Mouse (Mus musculus): Measurements from ENCODE around the gene Ccdc142. TPM values are rescaled to one million over a fixed set of nuclear protein-coding genes. Genes with fewer than 3 reads are reported as not detected.
A peak's percentile ranks its signal among the peaks of the same experiment; 100 is the strongest.

Gene Ccdc142
- polyA plus RNA-seq, 1 experiment from 2014 or later = 2.1 TPM

- no peak overlapping the region for H3K9ac ChIP-seq (ENCODE audit: low read depth, low read length)
- peak overlapping the region; percentile 27 for H3K4me3 ChIP-seq (ENCODE audit: low read depth, low read length)
- no peaks in the 10 kb centered on the region for H3K36me3 ChIP-seq (ENCODE audit: control insufficient read depth, insufficient read depth, low read length)
- ATAC-seq (replicated peaks; ENCODE audit: insufficient number of reproducible peaks, low FRiP score, low TSS enrichment) = no peak
- no peak overlapping the region for H3K27ac ChIP-seq (ENCODE audit: low read depth, low read length)
- peak overlapping the region; percentile 56; the same call in 1 of the 2 replicates for H3K4me2 ChIP-seq
- H3K4me1 ChIP-seq (ENCODE audit: control insufficient read depth, insufficient read depth, low read length) = peaks cover 15% of the 10 kb centered on the region
- WGBS (ENCODE audit: insufficient replicate concordance) = 2% methylated on average over 8 of the region's 8 CpGs
- H3K9me3 ChIP-seq (replicated peaks; ENCODE audit: control insufficient read depth, low read length) = no peaks in the 10 kb centered on the region
- H3K27me3 ChIP-seq (ENCODE audit: control insufficient read depth, insufficient read depth, low read length) = peaks cover 98% of the 10 kb centered on the region
These were observed 33.2 kb upstream of the Ccdc142 start for GRCm38 (mm10) chr6:83068221-83068620.

GRCm38 (mm10) chr6:83068706-83069487 lies 32.5 kb upstream of the Ccdc142 start:
- H3K4me2 ChIP-seq = peak overlapping the region; percentile 56
- H3K9ac ChIP-seq (ENCODE audit: low read depth, low read length) = no peak overlapping the region
- no peak for ATAC-seq (replicated peaks; ENCODE audit: insufficient number of reproducible peaks, low FRiP score, low TSS enrichment)

GRCm38 (mm10) chr6:83069488-83070246 lies 31.7 kb upstream of the Ccdc142 start:
- Histone ChIP-seq H3K27me3 (ENCODE audit: control insufficient read depth, insufficient read depth, low read length) (peaks cover 97% of the 10 kb centered on the region), H3K9ac (ENCODE audit: low read depth, low read length) (no peak overlapping the region), H3K4me2 (peak overlapping the region; percentile 48), H3K9me3 (replicated peaks; ENCODE audit: control insufficient read depth, low read length) (no peaks in the 10 kb centered on the region), H3K36me3 (ENCODE audit: control insufficient read depth, insufficient read depth, low read length) (no peaks in the 10 kb centered on the region), H3K4me1 (ENCODE audit: control insufficient read depth, insufficient read depth, low read length) (peaks cover 15% of the 10 kb centered on the region), H3K27ac (ENCODE audit: low read depth, low read length) (no peak overlapping the region), H3K4me3 (ENCODE audit: low read depth, low read length) (peak overlapping the region; percentile 27)
- ATAC-seq (replicated peaks; ENCODE audit: insufficient number of reproducible peaks, low FRiP score, low TSS enrichment) = 0 out of 2 replicates have a peak, but pooled peaks have one; percentile 27
- under 1% methylated on average over 55 of the region's 69 CpGs for WGBS (ENCODE audit: insufficient replicate concordance)

More at GRCm38 (mm10) chr6:83068706-83069487, 32.5 kb upstream of the Ccdc142 start:
- WGBS (ENCODE audit: insufficient replicate concordance) = under 1% methylated on average over 80 of the region's 81 CpGs
- H3K9me3 ChIP-seq (replicated peaks; ENCODE audit: control insufficient read depth, low read length) = no peaks in the 10 kb centered on the region
- no peaks in the 10 kb centered on the region for H3K36me3 ChIP-seq (ENCODE audit: control insufficient read depth, insufficient read depth, low read length)
- H3K4me1 ChIP-seq (ENCODE audit: control insufficient read depth, insufficient read depth, low read length) = peaks cover 15% of the 10 kb centered on the region
- peaks cover 97% of the 10 kb centered on the region for H3K27me3 ChIP-seq (ENCODE audit: control insufficient read depth, insufficient read depth, low read length)
- H3K4me3 ChIP-seq (ENCODE audit: low read depth, low read length) = peak overlapping the region; percentile 27
- no peak overlapping the region for H3K27ac ChIP-seq (ENCODE audit: low read depth, low read length)

- under 1% methylated on average over 10 of the region's 10 CpGs for WGBS (ENCODE audit: insufficient replicate concordance)
- no peaks in the 10 kb centered on the region for H3K9me3 ChIP-seq (replicated peaks; ENCODE audit: control insufficient read depth, low read length)
- no peak for ATAC-seq (replicated peaks; ENCODE audit: insufficient number of reproducible peaks, low FRiP score, low TSS enrichment)
- H3K27ac ChIP-seq (ENCODE audit: low read depth, low read length) = no peak within 1 kb of the TSS
- peaks cover 15% of the 10 kb centered on the region for H3K4me1 ChIP-seq (ENCODE audit: control insufficient read depth, insufficient read depth, low read length)
- H3K27me3 ChIP-seq (ENCODE audit: control insufficient read depth, insufficient read depth, low read length) = peaks cover 96% of the 10 kb centered on the region
- no peaks in the 10 kb centered on the region for H3K36me3 ChIP-seq (ENCODE audit: control insufficient read depth, insufficient read depth, low read length)
- peak within 1 kb of the TSS; percentile 27 for H3K4me3 ChIP-seq (ENCODE audit: low read depth, low read length)
- peak within 1 kb of the TSS; percentile 56 for H3K4me2 ChIP-seq
- H3K9ac ChIP-seq (ENCODE audit: low read depth, low read length) = no peak within 1 kb of the TSS
These were observed 31.3 kb upstream of the Ccdc142 start, which contains the start of gene Tlx2 for GRCm38 (mm10) chr6:83070247-83070310. TSS of gene Tlx2 (minus strand) at chr6:83070293.

GRCm38 (mm10) chr6:83070311-83071219 lies 30.8 kb upstream of the Ccdc142 start:
- Histone ChIP-seq H3K36me3 (ENCODE audit: control insufficient read depth, insufficient read depth, low read length) (no peaks in the 10 kb centered on the region), H3K9ac (ENCODE audit: low read depth, low read length) (no peak overlapping the region), H3K4me2 (peak overlapping the region; percentile 48), H3K9me3 (replicated peaks; ENCODE audit: control insufficient read depth, low read length) (no peaks in the 10 kb centered on the region), H3K27ac (ENCODE audit: low read depth, low read length) (no peak overlapping the region), H3K27me3 (ENCODE audit: control insufficient read depth, insufficient read depth, low read length) (peaks cover 96% of the 10 kb centered on the region), H3K4me3 (ENCODE audit: low read depth, low read length) (peak overlapping the region; percentile 24), H3K4me1 (ENCODE audit: control insufficient read depth, insufficient read depth, low read length) (peaks cover 15% of the 10 kb centered on the region)
- whole genome bisulfite sequencing (ENCODE audit: insufficient replicate concordance) = 2% methylated on average over 48 of the region's 58 CpGs
- 0 out of 2 replicates have a peak, but pooled peaks have one; percentile 8 for ATAC-seq (replicated peaks; ENCODE audit: insufficient number of reproducible peaks, low FRiP score, low TSS enrichment)

- Histone ChIP-seq H3K4me3 (ENCODE audit: low read depth, low read length) (peak overlapping the region; percentile 22), H3K27me3 (ENCODE audit: control insufficient read depth, insufficient read depth, low read length) (peaks cover 96% of the 10 kb centered on the region), H3K4me2 (peak overlapping the region; percentile 38), H3K9me3 (replicated peaks; ENCODE audit: control insufficient read depth, low read length) (no peaks in the 10 kb centered on the region), H3K27ac (ENCODE audit: low read depth, low read length) (no peak overlapping the region), H3K9ac (ENCODE audit: low read depth, low read length) (no peak overlapping the region), H3K4me1 (ENCODE audit: control insufficient read depth, insufficient read depth, low read length) (peaks cover 15% of the 10 kb centered on the region), H3K36me3 (ENCODE audit: control insufficient read depth, insufficient read depth, low read length) (no peaks in the 10 kb centered on the region)
- whole genome bisulfite sequencing (ENCODE audit: insufficient replicate concordance) = under 1% methylated on average over 15 of the region's 24 CpGs
- no peak for ATAC-seq (replicated peaks; ENCODE audit: insufficient number of reproducible peaks, low FRiP score, low TSS enrichment)
These were observed 30.2 kb upstream of the Ccdc142 start for GRCm38 (mm10) chr6:83071220-83071619.

GRCm38 (mm10) chr6:83074979-83075378 lies 26.4 kb upstream of the Ccdc142 start:
- no peak overlapping the region for H3K4me2 ChIP-seq
- no peak for ATAC-seq (replicated peaks; ENCODE audit: insufficient number of reproducible peaks, low FRiP score, low TSS enrichment)
- H3K9me3 ChIP-seq (replicated peaks; ENCODE audit: control insufficient read depth, low read length) = no peaks in the 10 kb centered on the region
- 12% methylated on average over 2 of the region's 2 CpGs for WGBS (ENCODE audit: insufficient replicate concordance)
- H3K27ac ChIP-seq (ENCODE audit: low read depth, low read length) = no peak overlapping the region
- no peak overlapping the region for H3K4me3 ChIP-seq (ENCODE audit: low read depth, low read length)
- peaks cover 68% of the 10 kb centered on the region for H3K27me3 ChIP-seq (ENCODE audit: control insufficient read depth, insufficient read depth, low read length)
- H3K9ac ChIP-seq (ENCODE audit: low read depth, low read length) = no peak overlapping the region
- peaks cover 4% of the 10 kb centered on the region for H3K4me1 ChIP-seq (ENCODE audit: control insufficient read depth, insufficient read depth, low read length)
- no peaks in the 10 kb centered on the region for H3K36me3 ChIP-seq (ENCODE audit: control insufficient read depth, insufficient read depth, low read length)

GRCm38 (mm10) chr6:83077630-83078323 lies 23.6 kb upstream of the Ccdc142 start, which contains the start of gene Pcgf1:
TSS of gene Pcgf1 (plus strand) at chr6:83077869.
- H3K9ac ChIP-seq (ENCODE audit: low read depth, low read length) = peak within 1 kb of the TSS; percentile 85
- H3K9me3 ChIP-seq (replicated peaks; ENCODE audit: control insufficient read depth, low read length) = no peaks in the 10 kb centered on the region
- no peaks in the 10 kb centered on the region for H3K4me1 ChIP-seq (ENCODE audit: control insufficient read depth, insufficient read depth, low read length)
- ATAC-seq (replicated peaks; ENCODE audit: insufficient number of reproducible peaks, low FRiP score, low TSS enrichment) = peak; percentile 52
- peak within 1 kb of the TSS; percentile 77 for H3K27ac ChIP-seq (ENCODE audit: low read depth, low read length)
- peak within 1 kb of the TSS; percentile 73 for H3K4me3 ChIP-seq (ENCODE audit: low read depth, low read length)
- under 1% methylated on average over 54 of the region's 54 CpGs for WGBS (ENCODE audit: insufficient replicate concordance)
- H3K36me3 ChIP-seq (ENCODE audit: control insufficient read depth, insufficient read depth, low read length) = 0 out of 2 replicates have a peak, but pooled peaks cover 6% of the 10 kb centered on the region
- peak within 1 kb of the TSS; percentile 96 for H3K4me2 ChIP-seq
- H3K27me3 ChIP-seq (ENCODE audit: control insufficient read depth, insufficient read depth, low read length) = peaks cover 49% of the 10 kb centered on the region
